Mouse (Mus musculus): Measurements from ENCODE around the gene Atxn7l2.
A peak's percentile ranks its signal among the peaks of the same experiment; 100 is the strongest.
"Not testable (repeated sequence)": the region's sequence is repeated elsewhere in the genome, so short reads cannot be mapped to it uniquely, and the experiment has no call there.

The Atxn7l2 gene

GRCm38 (mm10) chr3:108210771-108211139, at the start of gene Atxn7l2:
TSS of gene Atxn7l2 (minus strand) at chr3:108210934.
- DNase-seq, result peak in 1 of 2 experiments; percentile 70

- no peak for DNase-seq
Observed at GRCm38 (mm10) chr3:108259319-108259718, 48.6 kb upstream of the Atxn7l2 start.

- DNase-seq, result no peak
Observed at GRCm38 (mm10) chr3:108257831-108258500, 47.2 kb upstream of the Atxn7l2 start.

- DNase-seq, result peak; percentile 94 to 97
Observed at GRCm38 (mm10) chr3:108256719-108257637, 46.2 kb upstream of the Atxn7l2 start, which contains the start of gene Psma5. TSS of gene Psma5 (plus strand) at chr3:108256926.

GRCm38 (mm10) chr3:108246857-108247256, 36.1 kb upstream of the Atxn7l2 start:
- DNase-seq, result no peak

- DNase-seq, result no peak
Observed at GRCm38 (mm10) chr3:108241243-108241839, 30.6 kb upstream of the Atxn7l2 start.

GRCm38 (mm10) chr3:108237474-108238102, 26.9 kb upstream of the Atxn7l2 start:
- not testable (repeated sequence) for DNase-seq

GRCm38 (mm10) chr3:108231646-108232045, 20.9 kb upstream of the Atxn7l2 start:
- no peak for DNase-seq

- no peak for DNase-seq
Observed at GRCm38 (mm10) chr3:108227521-108227920, 16.8 kb upstream of the Atxn7l2 start.

- DNase-seq, result no peak
Observed at GRCm38 (mm10) chr3:108226558-108227350, 16.0 kb upstream of the Atxn7l2 start, which contains the start of gene Sypl2. TSS of gene Sypl2 (minus strand) at chr3:108226648.

- DNase-seq, result no peak
Observed at GRCm38 (mm10) chr3:108225711-108226557, 15.2 kb upstream of the Atxn7l2 start.

- DNase-seq, result no peak
Observed at GRCm38 (mm10) chr3:108220661-108221060, 9.9 kb upstream of the Atxn7l2 start.

- no peak for DNase-seq
Observed at GRCm38 (mm10) chr3:108214734-108215133, 4.0 kb upstream of the Atxn7l2 start.

GRCm38 (mm10) chr3:108212406-108212805, 1.7 kb upstream of the Atxn7l2 start:
- DNase-seq, result peak in 1 of 2 experiments; percentile 13

- peak in 1 of 2 experiments; percentile 36 for DNase-seq
Observed at GRCm38 (mm10) chr3:108211845-108212244, 1.1 kb upstream of the Atxn7l2 start.

- peak; percentile 95 for DNase-seq
Observed at GRCm38 (mm10) chr3:108209946-108210770, 576 bp downstream of the Atxn7l2 start.

- no peak for DNase-seq
Observed at GRCm38 (mm10) chr3:108209536-108209935, 1.2 kb downstream of the Atxn7l2 start.

- peak in 1 of 2 experiments; percentile 7 for DNase-seq
Observed at GRCm38 (mm10) chr3:108209001-108209400, 1.7 kb downstream of the Atxn7l2 start.

GRCm38 (mm10) chr3:108206731-108207375, 3.9 kb downstream of the Atxn7l2 start:
- DNase-seq, result peak in 1 of 2 experiments; percentile 5

Measured in cerebellum, postnatal 36 days (tissue).